8 mouse cellular contexts compared by ENCODE assay signal in the genomic region with DNA sequence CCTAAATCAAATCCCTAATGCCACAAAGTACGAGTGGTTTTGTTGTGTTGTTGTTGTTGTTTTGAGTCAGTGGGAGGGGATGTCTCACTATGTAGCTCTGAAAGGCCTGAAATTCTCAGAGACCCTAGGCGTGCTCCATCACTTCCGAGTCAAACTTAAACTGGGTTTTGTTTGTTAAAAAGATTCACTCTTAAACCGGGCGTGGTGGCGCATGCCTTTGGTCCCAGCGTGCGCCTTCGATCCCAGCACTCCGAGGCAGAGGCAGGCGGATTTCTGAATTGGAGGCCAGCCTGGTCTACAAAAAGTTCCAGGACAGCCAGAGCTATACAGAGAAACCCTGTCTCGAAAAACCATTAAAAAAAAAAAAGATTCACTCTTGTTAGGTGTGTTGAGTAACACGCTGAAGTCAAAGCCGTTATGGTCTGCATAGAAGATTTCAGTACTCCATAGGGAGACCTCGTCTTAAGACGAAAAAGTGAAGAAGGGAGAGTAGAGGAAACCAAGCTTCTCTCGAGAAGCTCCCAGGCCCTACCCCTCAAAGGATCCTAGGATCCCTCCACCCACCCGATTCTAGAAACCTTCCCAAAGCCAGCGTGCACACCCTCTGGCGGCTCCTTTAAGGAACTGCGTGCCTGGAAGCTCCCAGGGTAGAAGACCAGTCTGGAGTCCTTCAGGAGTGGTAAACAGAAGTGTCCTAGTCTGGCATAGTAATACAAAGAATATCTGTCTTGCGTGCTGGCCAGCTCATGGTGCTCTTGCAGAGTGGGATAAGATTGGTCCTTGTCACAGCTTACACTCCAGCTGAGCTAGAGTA. TPM values are rescaled to one million over a fixed set of nuclear protein-coding genes. Genes with fewer than 3 reads are reported as not detected.
DNase-seq lines count a peak whose midpoint lies in the region; ATAC-seq and TF ChIP-seq lines count a peak whose summit lies in the region.

No protein-coding gene starts in this region.

- WGBS in heart, adult 2 months = 15% methylated on average over 22 of the region's 22 CpGs
- WGBS in intestine, postnatal 0 days = 21% methylated on average over 22 of the region's 22 CpGs
- 26% methylated on average over 22 of the region's 22 CpGs for WGBS in liver, embryonic 14.5 days (ENCODE audit: insufficient replicate concordance)

- intact Hi-C loops in heart, adult 2 months (cut with DNase I) = loop anchor here (1.0 to 5.0 kb wide), 4 partner anchors 11 to 97 kb away; a partner anchor contains a TSS

- peak; percentile 30 for ATAC-seq in CD4-positive, CD25-positive, alpha-beta regulatory T cell, adult 4 months
- ATAC-seq in intestine, postnatal 0 days = no peak
- no peak for ATAC-seq in liver, embryonic 14.5 days (ENCODE audit: insufficient read depth)

- no peaks in the 10 kb centered on the region for H3K79me2 ChIP-seq in heart, adult 2 months (replicated peaks; ENCODE audit: control insufficient read depth, insufficient read depth, low read length)

- H3K4me1 ChIP-seq in heart, adult 2 months (ENCODE audit: control insufficient read depth, insufficient read depth, low read length) = peaks cover 17% of the 10 kb centered on the region
- no peaks in the 10 kb centered on the region; the same call in 1 of the 2 replicates for H3K4me1 ChIP-seq in intestine, postnatal 0 days (replicated peaks; ENCODE audit: control insufficient read depth, insufficient read depth, low read length)
- peaks cover 0 to 11% of the 10 kb centered on the region in 2 experiments; a peak in 2 of 4 replicates for H3K4me1 ChIP-seq in liver, embryonic 14.5 days (replicated peaks; ENCODE audit: control insufficient read depth in 2 of 2, insufficient read depth in 2 of 2, low read length in 1 of 2)

- H3K36me3 ChIP-seq in heart, adult 2 months (ENCODE audit: control insufficient read depth, insufficient read depth, low read length) = no peaks in the 10 kb centered on the region
- H3K36me3 ChIP-seq in intestine, postnatal 0 days (ENCODE audit: control insufficient read depth, insufficient read depth) = no peaks in the 10 kb centered on the region
- no peaks in the 10 kb centered on the region for H3K36me3 ChIP-seq in liver, embryonic 14.5 days (replicated peaks; ENCODE audit: control insufficient read depth, insufficient read depth, low read depth)

- TF ChIP-seq CTCF in heart, adult 2 months (IDR thresholded peaks at IDR 0.05) = peak; percentile 99
- TF ChIP-seq CTCF in intestine, postnatal 0 days (IDR thresholded peaks at IDR 0.05; ENCODE audit: low read depth) = peak; percentile 86
- TF ChIP-seq CTCF in liver, embryonic 14.5 days (IDR thresholded peaks at IDR 0.05; ENCODE audit: low read depth) = peak; percentile 71

- H3K27me3 ChIP-seq in heart, adult 2 months (ENCODE audit: control insufficient read depth, insufficient read depth, low read length) = no peaks in the 10 kb centered on the region
- peaks cover 13% of the 10 kb centered on the region for H3K27me3 ChIP-seq in intestine, postnatal 0 days (replicated peaks; ENCODE audit: control insufficient read depth, insufficient read depth, low read length)
- peaks cover 38% of the 10 kb centered on the region for H3K27me3 ChIP-seq in liver, embryonic 14.5 days (ENCODE audit: control insufficient read depth, insufficient read depth, low read length)

- H3K4me3 ChIP-seq in heart, adult 2 months = peak overlapping the region; percentile 68
- peak overlapping the region; percentile 80 for H3K4me3 ChIP-seq in intestine, postnatal 0 days (ENCODE audit: low read depth, low read length)
- peak overlapping the region; percentile 60 to 75 for H3K4me3 ChIP-seq in liver, embryonic 14.5 days (ENCODE audit: insufficient read depth in 1 of 2, low read depth in 2 of 2, low read length in 2 of 2)

- H3K27ac ChIP-seq in heart, adult 2 months = peak overlapping the region; percentile 93
- peak overlapping the region; percentile 89 for H3K27ac ChIP-seq in intestine, postnatal 0 days (ENCODE audit: low read depth, low read length)
- H3K27ac ChIP-seq in liver, embryonic 14.5 days = no peak overlapping the region

- 0 out of 2 replicates have a peak, but pooled peaks have one; percentile 19 for TF ChIP-seq EP300 in heart, adult 2 months (IDR thresholded peaks at IDR 0.05; ENCODE audit: insufficient read depth, low read depth, low read length)
- no peak for TF ChIP-seq EP300 in liver, embryonic 14.5 days (IDR thresholded peaks at IDR 0.05; ENCODE audit: low read depth)

- H3K4me2 ChIP-seq in intestine, postnatal 0 days (replicated peaks; ENCODE audit: low read depth) = peak overlapping the region; percentile 89
- H3K4me2 ChIP-seq in liver, embryonic 14.5 days (ENCODE audit: low read depth) = peak overlapping the region; percentile 61

- H3K9me3 ChIP-seq in intestine, postnatal 0 days (ENCODE audit: control insufficient read depth) = no peaks in the 10 kb centered on the region
- no peaks in the 10 kb centered on the region for H3K9me3 ChIP-seq in liver, embryonic 14.5 days (ENCODE audit: control insufficient read depth, low read length)

- peak; percentile 23; the same call in 1 of the 2 replicates for TF ChIP-seq POLR2A in heart, adult 2 months (IDR thresholded peaks at IDR 0.05; ENCODE audit: insufficient read depth, low read depth, low read length)

- H3K9ac ChIP-seq in heart, adult 2 months (ENCODE audit: low read depth, low read length) = peak overlapping the region; percentile 88
- H3K9ac ChIP-seq in intestine, postnatal 0 days (ENCODE audit: low read depth, low read length) = peak overlapping the region; percentile 71
- no peak overlapping the region for H3K9ac ChIP-seq in liver, embryonic 14.5 days (replicated peaks)

- DNase-seq in adrenal gland, adult 2 months = peak; percentile 74
- DNase-seq in embryo, embryonic 9.5 days (ENCODE audit: extremely low spot score) = peak; percentile 60
- peak; percentile 72 to 73 for DNase-seq in heart, adult 2 months
- peak in 2 of 3 experiments; percentile 26 to 29 for DNase-seq in liver, embryonic 14.5 days (ENCODE audit: low read depth in 3 of 3, low spot score in 3 of 3)
- DNase-seq in naive thymus-derived CD4-positive, alpha-beta T cell, adult 2 months (ENCODE audit: low read depth) = peak; percentile 74
- peak; percentile 62 for DNase-seq in thymus, postnatal 14 days

RNA-seq across cellular contexts. Expression of a gene that starts 0.8 kb away (rescaled TPM):
- 10 to 100 TPM; 17.8 to 24.6 TPM for polyA plus RNA-seq in CD4-positive, CD25-positive, alpha-beta regulatory T cell, adult 4 months (2017; shearing (Covaris generic))
- total RNA-seq in adrenal gland, adult 2 months (2021) = 10 to 100 TPM; 31.9 to 40.1 TPM
- 32.5 and 51.2 TPM in 2 replicates for polyA plus RNA-seq in adrenal gland, adult 2 months (2012; rRNA removed)
- 10 to 100 TPM; 15.7 to 18.0 TPM for total RNA-seq in heart, adult 2 months (2021)
- 27.3 and 50.1 TPM in 2 replicates for polyA plus RNA-seq in heart, adult 2 months (2012; rRNA removed)
- polyA plus RNA-seq in intestine, postnatal 0 days (2015; fragmentation: Nextera tagmentation; extraction: Ambion mirVana) = 2.4 TPM in 2 replicates
- 2.9 and 3.4 TPM in 2 replicates for polyA plus RNA-seq in liver, embryonic 14.5 days (2012; rRNA removed)
- polyA plus RNA-seq in liver, embryonic 14.5 days (2014; fragmentation: Nextera tagmentation; extraction: Ambion mirVana) = 1.8 TPM in 2 replicates

RNA-seq across cellular contexts. Expression of a gene that starts 34.4 kb away (rescaled TPM):
- 10 to 100 TPM; 69.2 to 70.3 TPM for polyA plus RNA-seq in CD4-positive, CD25-positive, alpha-beta regulatory T cell, adult 4 months (2017; shearing (Covaris generic))
- total RNA-seq in adrenal gland, adult 2 months (2021) = 100 to 1,000 TPM; 160 to 164 TPM
- polyA plus RNA-seq in adrenal gland, adult 2 months (2012; rRNA removed) = 42.8 and 63.1 TPM in 2 replicates
- 10 to 100 TPM; 40.1 to 48.2 TPM for total RNA-seq in heart, adult 2 months (2021)
- polyA plus RNA-seq in heart, adult 2 months (2012; rRNA removed) = 32.5 and 54.3 TPM in 2 replicates
- 64.0 and 65.1 TPM in 2 replicates for polyA plus RNA-seq in intestine, postnatal 0 days (2015; fragmentation: Nextera tagmentation; extraction: Ambion mirVana)
- polyA plus RNA-seq in liver, embryonic 14.5 days (2012; rRNA removed) = 44.4 and 59.9 TPM in 2 replicates
- polyA plus RNA-seq in liver, embryonic 14.5 days (2014; fragmentation: Nextera tagmentation; extraction: Ambion mirVana) = 107 and 108 TPM in 2 replicates

RNA-seq across cellular contexts. Expression of a gene that starts 51.1 kb away (rescaled TPM):
- 10 to 100 TPM; 18.3 to 20.4 TPM for polyA plus RNA-seq in CD4-positive, CD25-positive, alpha-beta regulatory T cell, adult 4 months (2017; shearing (Covaris generic))
- total RNA-seq in adrenal gland, adult 2 months (2021) = 10 to 100 TPM in 1 of 2 experiments, 1 to 10 TPM in 1; 7.9 to 11.5 TPM
- 5.2 and 5.3 TPM in 2 replicates for polyA plus RNA-seq in adrenal gland, adult 2 months (2012; rRNA removed)
- total RNA-seq in heart, adult 2 months (2021) = 1 to 10 TPM; 4.3 to 4.8 TPM
- polyA plus RNA-seq in heart, adult 2 months (2012; rRNA removed) = 2.5 and 2.8 TPM in 2 replicates
- 2.8 and 3.2 TPM in 2 replicates for polyA plus RNA-seq in intestine, postnatal 0 days (2015; fragmentation: Nextera tagmentation; extraction: Ambion mirVana)
- 0.92 and 1.2 TPM in 2 replicates for polyA plus RNA-seq in liver, embryonic 14.5 days (2012; rRNA removed)
- 1.3 and 1.9 TPM in 2 replicates for polyA plus RNA-seq in liver, embryonic 14.5 days (2014; fragmentation: Nextera tagmentation; extraction: Ambion mirVana)
